Mouse (Mus musculus): ENCODE results near the gene AC124502.3. TPM values are rescaled to one million over a fixed set of nuclear protein-coding genes. Genes with fewer than 3 reads are reported as not detected.

Gene AC124502.3
- polyA plus RNA-seq (2017; shearing (Covaris generic)): under 1 TPM; 0.57 to 0.63 TPM

DNA sequence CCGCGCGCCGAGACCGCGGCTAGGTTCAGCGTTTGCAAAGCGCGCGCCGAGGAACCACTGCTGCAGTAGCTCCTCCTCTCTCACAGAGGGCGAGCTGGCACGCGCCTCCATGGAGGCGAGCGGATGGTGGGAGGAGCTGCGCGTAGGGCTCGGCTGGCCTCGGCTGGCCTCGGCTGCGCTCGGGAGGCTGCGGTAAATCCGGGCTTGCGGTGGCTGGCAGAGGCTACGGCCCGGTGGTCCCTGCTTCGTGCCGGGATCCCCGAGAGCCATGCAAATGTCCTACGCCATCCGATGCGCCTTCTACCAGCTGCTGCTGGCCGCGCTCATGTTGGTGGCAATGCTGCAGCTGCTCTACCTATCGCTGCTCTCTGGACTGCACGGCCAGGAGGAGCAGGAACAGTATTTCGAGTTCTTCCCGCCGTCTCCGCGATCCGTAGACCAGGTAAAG lies at the start of gene AC124502.3, which contains the start of gene B4gat1:
AC124502.3 (plus strand) TSS at position 183 of the 448 bp plus-strand sequence.
B4gat1 (plus strand) TSS at position 118 of the 448 bp plus-strand sequence.

DNA sequence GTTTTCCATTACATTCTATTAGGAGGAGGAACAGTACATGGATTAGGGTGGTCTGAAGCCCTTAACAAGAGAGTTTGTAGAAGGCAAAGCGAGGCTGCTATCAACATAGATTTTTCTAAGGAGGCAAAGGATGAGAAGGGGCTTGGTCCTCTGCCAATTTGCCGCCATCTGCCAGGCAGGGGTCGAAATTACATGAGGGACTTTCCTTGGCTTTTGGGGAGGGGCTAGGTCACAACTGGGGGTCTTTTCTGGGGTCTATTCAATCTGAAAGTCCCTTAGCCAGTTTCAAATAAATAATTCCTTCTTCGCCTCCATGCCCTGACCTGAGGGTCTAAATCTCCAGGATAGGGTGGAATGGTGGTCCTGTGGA lies 48.5 kb upstream of the AC124502.3 start, which contains the start of gene Npas4:
Npas4 (minus strand) TSS at position 61 of the 370 bp plus-strand sequence.

DNA sequence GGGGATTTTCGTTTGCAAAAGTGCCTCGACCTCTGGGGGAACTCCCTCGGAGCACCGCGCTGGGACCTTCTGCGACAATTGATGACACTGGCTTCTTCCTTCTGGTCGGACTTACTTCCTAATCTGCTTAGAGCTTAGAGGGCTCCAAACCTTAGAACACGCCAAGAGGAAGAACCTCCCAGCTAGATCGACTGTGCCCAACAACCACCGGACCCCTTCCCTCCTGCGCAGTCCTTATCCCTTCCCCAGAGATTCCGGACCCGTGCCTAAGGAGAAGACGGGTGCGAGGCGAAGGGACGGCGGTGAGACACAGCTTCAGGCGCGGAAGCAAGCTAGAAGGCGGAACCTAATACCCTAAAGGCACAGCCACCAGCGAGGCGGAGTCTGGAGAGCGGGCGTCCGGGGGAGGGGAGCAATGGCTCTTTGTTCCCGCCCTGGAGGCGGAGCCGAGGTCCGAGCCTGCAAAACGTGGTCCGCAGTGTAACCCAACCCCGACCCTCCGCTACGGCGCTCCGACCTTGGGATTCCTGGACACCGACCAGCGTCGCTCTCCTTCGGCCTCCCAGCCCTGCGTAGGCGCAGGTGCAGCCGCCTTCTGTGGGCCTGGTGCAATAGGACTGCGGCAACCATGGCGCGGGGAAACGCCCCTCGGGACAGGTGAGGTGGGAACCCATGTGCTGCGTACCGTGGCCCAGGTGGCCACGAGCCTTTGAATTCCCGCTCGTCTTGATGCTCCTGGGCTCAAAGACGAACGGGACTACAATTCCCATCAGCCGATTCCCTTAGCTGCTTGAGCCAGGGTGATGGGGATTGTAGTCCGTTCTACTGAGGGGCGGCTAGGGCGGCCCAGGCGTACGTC lies 14.8 kb upstream of the AC124502.3 start, which contains the start of gene Slc29a2:
Slc29a2 (plus strand) TSS at position 240 of the 859 bp plus-strand sequence.

DNA sequence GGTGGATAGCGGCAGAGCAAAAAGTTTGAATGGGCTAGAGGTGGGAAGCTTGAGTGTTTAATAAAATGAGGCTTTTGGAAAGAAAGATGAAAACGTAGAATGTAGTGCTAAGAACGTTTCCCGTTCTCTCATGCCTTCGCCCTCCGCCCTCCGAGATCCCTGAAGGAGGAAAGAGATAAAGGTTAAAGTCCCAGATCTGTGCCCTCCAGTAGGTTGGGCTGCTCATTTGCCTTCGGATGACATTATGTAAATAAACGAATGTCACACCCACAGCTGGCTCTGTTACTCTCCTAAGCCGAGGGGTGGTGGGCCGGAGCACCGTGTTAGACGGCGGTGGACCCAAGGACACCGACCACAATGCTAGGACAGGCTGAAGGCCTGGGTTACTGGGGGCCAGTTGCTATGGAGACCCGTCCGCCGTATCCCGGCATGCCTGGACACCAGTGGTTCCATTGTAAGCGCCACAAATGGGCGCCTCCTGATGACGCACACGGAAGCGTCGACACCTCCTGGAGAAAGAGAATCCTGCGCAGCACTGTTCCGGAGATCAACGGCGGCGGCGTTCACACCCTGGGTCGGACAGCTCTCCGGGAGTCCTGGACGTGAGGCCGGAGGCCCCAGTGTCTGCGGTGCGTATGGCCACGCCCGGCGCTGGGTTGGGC lies 2.3 kb downstream of the AC124502.3 start, which contains the start of gene Brms1:
Brms1 (plus strand) TSS at position 493 of the 662 bp plus-strand sequence.

DNA sequence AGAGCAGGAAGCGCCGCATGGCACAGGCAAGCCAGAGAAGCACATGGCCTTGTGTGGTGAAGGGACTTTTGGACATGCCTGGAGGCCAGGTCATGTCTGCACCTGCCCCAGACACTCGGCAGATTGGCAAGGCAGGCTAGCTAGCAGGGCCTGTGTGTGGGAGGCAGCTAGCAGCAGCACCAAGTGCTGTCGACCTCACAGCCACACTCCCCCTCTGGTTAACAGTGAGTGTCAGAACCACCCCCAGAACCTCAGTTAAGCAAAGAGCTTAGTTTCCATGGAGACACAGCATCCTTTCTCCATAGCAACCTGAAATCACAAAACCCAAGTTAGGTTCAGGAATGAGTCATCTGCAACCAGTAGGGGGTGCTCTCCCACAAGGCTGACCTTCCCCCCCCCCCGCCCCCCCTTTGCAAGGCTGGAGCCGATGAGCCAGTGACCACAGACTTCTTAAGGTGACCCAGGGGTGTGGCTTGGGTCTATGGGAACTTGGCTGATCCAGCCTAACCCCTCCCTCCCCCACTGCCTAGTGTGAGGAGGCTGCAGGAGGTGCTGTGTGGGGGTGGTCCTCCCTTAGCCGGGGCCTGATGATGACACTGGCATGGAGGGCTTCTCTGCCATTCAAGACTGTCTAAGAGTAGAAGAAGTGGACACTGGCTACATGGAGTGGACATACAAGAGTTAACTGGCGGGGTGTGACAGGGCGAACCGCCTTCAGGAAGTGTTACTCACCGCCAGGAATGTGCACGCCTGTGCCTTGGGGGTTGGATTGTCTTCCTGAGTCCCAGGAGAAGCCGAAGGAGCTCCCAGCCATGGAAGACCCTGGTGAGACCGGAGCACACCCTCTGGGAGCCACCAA lies 11.6 kb downstream of the AC124502.3 start, which contains the start of gene Rin1:
Rin1 (plus strand) TSS at position 435 of the 859 bp plus-strand sequence.

DNA sequence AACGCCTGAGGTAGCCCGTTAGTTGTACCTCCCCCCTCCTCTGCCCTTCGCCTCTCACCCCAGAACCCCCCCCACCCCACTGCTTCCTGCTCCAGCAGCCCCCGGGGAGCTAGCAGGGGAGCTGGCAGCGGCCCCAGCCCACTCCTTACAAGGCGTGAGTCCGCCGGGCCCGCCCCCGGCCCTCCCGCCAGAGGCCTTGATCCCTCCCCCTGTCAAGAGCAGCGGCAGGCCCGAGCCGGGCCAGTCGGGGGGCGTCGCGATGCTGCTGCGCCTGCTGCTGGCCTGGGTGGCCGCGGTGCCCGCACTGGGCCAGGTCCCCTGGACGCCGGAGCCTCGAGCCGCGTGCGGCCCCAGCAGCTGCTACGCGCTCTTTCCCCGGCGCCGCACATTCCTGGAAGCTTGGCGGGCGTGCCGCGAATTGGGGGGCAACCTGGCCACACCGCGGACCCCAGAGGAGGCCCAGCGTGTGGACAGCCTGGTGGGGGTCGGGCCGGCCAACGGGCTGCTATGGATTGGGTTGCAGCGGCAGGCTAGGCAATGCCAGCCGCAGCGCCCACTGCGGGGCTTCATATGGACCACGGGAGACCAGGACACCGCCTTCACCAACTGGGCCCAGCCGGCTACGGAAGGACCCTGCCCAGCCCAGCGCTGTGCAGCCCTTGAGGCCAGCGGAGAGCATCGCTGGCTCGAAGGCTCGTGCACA lies 29.3 kb downstream of the AC124502.3 start, which contains the start of gene Cd248:
Cd248 (plus strand) TSS at position 212 of the 703 bp plus-strand sequence.

DNA sequence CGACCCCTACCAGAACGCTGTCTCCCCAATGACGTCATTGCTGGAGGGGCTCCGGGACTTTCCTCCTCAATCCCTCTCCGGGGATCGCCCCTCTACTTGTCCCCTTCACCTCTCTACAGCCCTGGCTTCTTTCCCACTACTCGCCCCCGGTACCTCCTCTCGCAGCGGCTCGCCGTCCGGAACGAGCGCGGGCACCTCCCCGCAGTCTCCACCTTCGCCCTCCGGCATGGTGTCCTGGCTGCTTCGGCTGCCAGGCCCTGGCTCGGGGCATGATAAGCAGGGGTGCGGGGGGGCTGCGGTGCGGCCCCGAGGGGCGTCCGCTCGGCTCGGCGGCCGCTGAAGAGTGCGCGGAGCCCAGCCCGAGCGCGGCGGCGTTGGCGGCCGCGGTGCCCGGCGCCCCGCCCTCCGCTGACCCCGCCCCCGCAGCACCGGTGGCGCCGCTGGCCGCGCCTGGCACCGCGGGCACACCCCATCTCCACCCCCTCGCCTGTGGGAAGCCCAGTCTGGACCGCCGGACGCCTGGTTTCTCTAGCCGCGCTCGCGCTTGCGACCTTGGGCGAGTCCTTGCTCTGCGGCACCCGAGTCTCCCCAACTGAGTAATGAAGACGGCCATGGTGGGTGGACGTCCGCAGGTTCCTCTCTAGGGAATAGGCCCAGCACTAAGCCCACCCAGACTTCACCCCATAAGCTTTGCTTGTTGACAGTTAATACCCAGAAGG lies 46.6 kb downstream of the AC124502.3 start, which contains the start of gene Tmem151a:
Tmem151a (minus strand) TSS at position 387 of the 719 bp plus-strand sequence.

DNA sequence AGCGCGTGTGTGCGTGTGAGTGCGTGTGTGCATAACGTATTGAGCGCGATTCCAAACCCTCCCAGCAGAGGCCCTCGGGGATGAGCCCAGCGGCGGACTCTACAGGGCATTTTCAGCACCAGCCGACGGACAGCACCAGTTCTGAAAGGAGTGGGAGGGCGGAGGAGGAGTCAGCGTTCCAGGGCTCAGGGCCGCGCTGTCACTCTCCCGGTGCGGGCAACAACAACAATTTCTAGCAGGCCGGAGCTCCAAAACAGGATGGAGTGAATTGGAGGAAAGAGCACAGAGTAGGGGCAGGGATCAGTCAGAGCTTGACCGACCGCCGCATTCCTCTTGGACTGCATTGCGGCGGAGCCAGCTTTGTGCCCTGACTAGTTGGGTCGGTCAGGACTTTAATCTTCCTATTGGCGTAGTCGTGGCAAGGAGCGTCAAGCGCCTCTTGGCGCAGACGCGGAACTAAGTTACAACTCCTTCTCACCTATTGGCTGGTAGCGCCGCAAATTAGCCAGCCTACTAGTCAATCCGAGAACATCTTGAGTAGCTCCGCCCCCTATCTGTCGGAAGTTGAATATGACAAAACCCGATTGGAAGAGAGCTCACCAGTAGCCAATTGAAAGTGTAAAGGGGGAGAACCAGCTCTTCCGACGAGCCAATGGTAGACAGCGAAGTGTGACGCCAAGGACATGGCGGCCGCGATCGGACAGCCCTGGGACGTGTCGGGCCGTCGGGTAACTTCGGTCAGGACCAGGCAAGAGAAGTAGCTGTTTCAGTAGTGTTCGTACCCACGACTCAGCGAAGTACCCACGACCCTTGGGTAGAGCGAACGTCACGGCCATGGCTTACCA lies 49.4 kb downstream of the AC124502.3 start, which contains the start of gene Yif1a:
Yif1a (plus strand) TSS at position 655 of the 845 bp plus-strand sequence.

DNA sequence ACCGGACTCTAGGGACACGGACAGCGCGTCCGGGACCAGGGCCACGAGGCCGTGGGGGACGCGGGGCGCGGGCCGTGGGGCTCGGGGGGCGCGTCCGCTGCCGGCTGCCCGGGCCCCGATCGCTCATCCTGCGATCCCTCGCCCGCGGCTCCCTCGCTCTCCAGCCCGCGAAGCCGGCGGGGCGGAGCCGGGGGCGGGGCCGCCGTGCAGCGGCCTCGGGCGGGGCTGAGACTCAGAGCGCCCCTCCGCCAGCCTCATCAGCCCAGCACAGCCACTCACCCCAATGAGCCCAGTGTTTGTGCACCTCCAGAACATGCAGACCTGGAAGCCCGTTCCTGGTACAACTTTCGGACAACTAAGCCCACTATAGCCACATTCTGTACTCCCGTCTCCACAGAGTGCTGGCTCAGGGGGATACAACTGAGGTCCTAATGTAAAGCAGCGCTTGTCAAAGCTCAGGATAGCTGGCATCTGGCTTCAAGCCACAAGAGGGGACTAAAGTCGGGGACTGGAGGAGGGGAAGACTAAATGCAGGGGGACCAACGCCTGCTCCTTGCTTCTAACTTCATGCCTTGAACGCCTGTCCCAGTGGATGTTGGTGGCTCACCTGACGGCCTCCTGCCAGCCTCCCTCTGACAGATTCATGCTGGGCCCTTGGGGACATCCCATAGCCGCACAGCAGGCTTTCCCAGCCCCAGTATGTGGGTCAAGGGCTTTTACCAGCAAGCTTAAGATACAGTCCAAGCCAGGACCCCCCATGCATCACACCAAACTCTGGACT lies 59.9 kb downstream of the AC124502.3 start, which contains the start of gene Cnih2:
Cnih2 (minus strand) TSS at position 159 of the 781 bp plus-strand sequence.

Other genes starting within 250 kb of the AC124502.3 start
- gene Rbm4, start 245.0 kb upstream of the AC124502.3 start, polyA plus RNA-seq (2017; shearing (Covaris generic)): 10 to 100 TPM; 47.2 to 53.7 TPM
- 10 to 100 TPM; 24.6 to 37.9 TPM for gene Gm21992, start 227.3 kb upstream of the AC124502.3 start, polyA plus RNA-seq (2017; shearing (Covaris generic))
- 10 to 100 TPM; 37.0 to 61.2 TPM for gene Rbm14, start 227.3 kb upstream of the AC124502.3 start, polyA plus RNA-seq (2017; shearing (Covaris generic))
- gene Ccs, start 199.6 kb upstream of the AC124502.3 start, polyA plus RNA-seq (2017; shearing (Covaris generic)): 100 to 1,000 TPM; 132 to 164 TPM
- gene Ccdc87, start 199.5 kb upstream of the AC124502.3 start, polyA plus RNA-seq (2017; shearing (Covaris generic)): under 1 TPM; 0.05 to 0.41 TPM
- 1 to 10 TPM; 3.3 to 6.6 TPM for gene Ctsf, start 183.8 kb upstream of the AC124502.3 start, polyA plus RNA-seq (2017; shearing (Covaris generic))
- gene Actn3, start 161.0 kb upstream of the AC124502.3 start, polyA plus RNA-seq (2017; shearing (Covaris generic)): under 1 TPM; 0.06 to 0.35 TPM
- gene Zdhhc24, start 160.2 kb upstream of the AC124502.3 start, polyA plus RNA-seq (2017; shearing (Covaris generic)): 10 to 100 TPM in 1 of 2 experiments, 1 to 10 TPM in 1; 6.8 to 12.0 TPM
- under 1 TPM; 0.44 to 0.49 TPM for gene Bbs1, start 132.3 kb upstream of the AC124502.3 start, polyA plus RNA-seq (2017; shearing (Covaris generic))
- 100 to 1,000 TPM in 1 of 2 experiments, 10 to 100 TPM in 1; 85.9 to 129 TPM for gene Dpp3, start 110.6 kb upstream of the AC124502.3 start, polyA plus RNA-seq (2017; shearing (Covaris generic))
- gene Peli3, start 95.8 kb upstream of the AC124502.3 start, polyA plus RNA-seq (2017; shearing (Covaris generic)): under 1 TPM; 0.35 to 0.90 TPM
- gene Mrpl11, start 76.7 kb upstream of the AC124502.3 start, polyA plus RNA-seq (2017; shearing (Covaris generic)): 10 to 100 TPM; 51.3 to 68.1 TPM
- under 1 TPM in 1 of 2 experiments, not detected in 1; 0.85 TPM for gene Npas4, start 48.6 kb upstream of the AC124502.3 start, polyA plus RNA-seq (2017; shearing (Covaris generic))
- 1 to 10 TPM; 1.7 to 2.1 TPM for gene Slc29a2, start 15.0 kb upstream of the AC124502.3 start, polyA plus RNA-seq (2017; shearing (Covaris generic))
- gene B4gat1, start 65 bp upstream of the AC124502.3 start, polyA plus RNA-seq (2017; shearing (Covaris generic)): 10 to 100 TPM; 12.0 to 16.9 TPM
- gene Brms1, start 2.5 kb downstream of the AC124502.3 start, polyA plus RNA-seq (2017; shearing (Covaris generic)): 10 to 100 TPM; 79.6 to 86.4 TPM
- not detected for gene Rin1, start 11.6 kb downstream of the AC124502.3 start, polyA plus RNA-seq (2017; shearing (Covaris generic))
- gene Cd248, start 29.2 kb downstream of the AC124502.3 start, polyA plus RNA-seq (2017; shearing (Covaris generic)): under 1 TPM in 1 of 2 experiments, not detected in 1; 0.26 TPM
- under 1 TPM in 1 of 2 experiments, not detected in 1; 0.29 TPM for gene Tmem151a, start 46.6 kb downstream of the AC124502.3 start, polyA plus RNA-seq (2017; shearing (Covaris generic))
- 10 to 100 TPM; 48.8 to 50.8 TPM for gene Yif1a, start 49.6 kb downstream of the AC124502.3 start, polyA plus RNA-seq (2017; shearing (Covaris generic))
- gene Cnih2, start 59.6 kb downstream of the AC124502.3 start, polyA plus RNA-seq (2017; shearing (Covaris generic)): 1 to 10 TPM; 2.0 to 5.3 TPM
- gene Rab1b, start 68.2 kb downstream of the AC124502.3 start, polyA plus RNA-seq (2017; shearing (Covaris generic)): 100 to 1,000 TPM; 225 to 243 TPM
- 1 to 10 TPM; 2.6 to 4.1 TPM for gene Klc2, start 79.7 kb downstream of the AC124502.3 start, polyA plus RNA-seq (2017; shearing (Covaris generic))
- gene Pacs1, start 234.2 kb downstream of the AC124502.3 start, polyA plus RNA-seq (2017; shearing (Covaris generic)): 100 to 1,000 TPM in 1 of 2 experiments, 10 to 100 TPM in 1; 73.5 to 129 TPM

All from activated CD4-positive, CD25-positive, alpha-beta regulatory T cell (primary cell).